Mouse (Mus musculus): ENCODE data around the gene Nup93.

- no peak for TF ChIP-seq CTCF (IDR thresholded peaks at IDR 0.05; ENCODE audit: low read depth, low read length)
- no peak for TF ChIP-seq POLR2A (IDR thresholded peaks at IDR 0.05; ENCODE audit: extremely low read depth, insufficient read depth, low read length)
These were observed 140.2 kb downstream of the Nup93 start for GRCm38 (mm10) chr8:94354571-94354970.
